Mouse (Mus musculus) erythroblast, embryonic 14.5 days (primary cell): ENCODE data around the gene Pnmal1.

Experiments used
- GATA1 ChIP-seq: IDR thresholded peaks from 2 replicates; pipeline ENCODE4 v1.6.1; 2012; ENCODE audit warnings: low read length, inconsistent platforms, mixed read lengths
- TAL1 ChIP-seq: IDR thresholded peaks from 3 replicates; pipeline ENCODE4 v1.6.1; 2012; ENCODE audit warnings: low read length, inconsistent platforms, mixed read lengths

GRCm38 (mm10) chr7:16988405-16988804, 28.9 kb downstream of the Pnmal1 start:
- TF ChIP-seq TAL1: no peak
- no peak for TF ChIP-seq GATA1
